Mouse (Mus musculus): Measurements from ENCODE around the gene En2. TPM values are rescaled to one million over a fixed set of nuclear protein-coding genes. Genes with fewer than 3 reads are reported as not detected.

En2 gene
- polyA plus RNA-seq, 1 experiment from 2014 or later = 0.84 TPM

- Histone ChIP-seq H3K4me3 (peak overlapping the region; percentile 83), H3K9me3 (replicated peaks) (no peaks in the 10 kb centered on the region), H3K4me1 (peaks cover 74% of the 10 kb centered on the region), H3K27me3 (ENCODE audit: low read depth, poor library complexity, severe bottlenecking) (peaks cover 97% of the 10 kb centered on the region), H3K36me3 (peaks cover 43% of the 10 kb centered on the region), H3K27ac (replicated peaks) (peak overlapping the region; percentile 96)
- DNase-seq (ENCODE audit: low spot score) = peak; percentile 74
- under 1% methylated on average over 111 of the region's 111 CpGs for WGBS
Observed at GRCm38 (mm10) chr5:28166256-28167231, 1.1 kb downstream of the En2 start.

- peak; percentile 65 for DNase-seq (ENCODE audit: low spot score)
- Histone ChIP-seq H3K4me3 (peak overlapping the region; percentile 83), H3K27me3 (ENCODE audit: low read depth, poor library complexity, severe bottlenecking) (peaks cover 97% of the 10 kb centered on the region), H3K36me3 (peaks cover 46% of the 10 kb centered on the region), H3K9me3 (replicated peaks) (no peaks in the 10 kb centered on the region), H3K27ac (replicated peaks) (peak overlapping the region; percentile 96), H3K4me1 (peaks cover 67% of the 10 kb centered on the region)
- WGBS = under 1% methylated on average over 29 of the region's 29 CpGs
Observed at GRCm38 (mm10) chr5:28167611-28168252, 2.2 kb downstream of the En2 start.

- Histone ChIP-seq H3K4me3 (peak overlapping the region; percentile 83), H3K36me3 (peaks cover 53% of the 10 kb centered on the region), H3K4me1 (peaks cover 69% of the 10 kb centered on the region), H3K27me3 (ENCODE audit: low read depth, poor library complexity, severe bottlenecking) (peaks cover 97% of the 10 kb centered on the region), H3K9me3 (replicated peaks) (no peaks in the 10 kb centered on the region), H3K27ac (replicated peaks) (peak overlapping the region; percentile 96)
- DNase-seq (ENCODE audit: low spot score) = peak; percentile 59
- WGBS = under 1% methylated on average over 36 of the region's 36 CpGs
Observed at GRCm38 (mm10) chr5:28168253-28169165, 3.0 kb downstream of the En2 start.

- peak overlapping the region; percentile 96 for H3K27ac ChIP-seq (replicated peaks)
- peak; percentile 49 for DNase-seq (ENCODE audit: low spot score)
Observed at GRCm38 (mm10) chr5:28169166-28169801, 3.8 kb downstream of the En2 start.

GRCm38 (mm10) chr5:28170081-28170480 is 4.6 kb downstream of the En2 start:
- peak; percentile 63 for DNase-seq (ENCODE audit: low spot score)
- peaks cover 69% of the 10 kb centered on the region for H3K4me1 ChIP-seq
- peak overlapping the region; percentile 83 for H3K4me3 ChIP-seq
- H3K9me3 ChIP-seq (replicated peaks) = no peaks in the 10 kb centered on the region
- peaks cover 55% of the 10 kb centered on the region for H3K36me3 ChIP-seq
- peak overlapping the region; percentile 96 for H3K27ac ChIP-seq (replicated peaks)
- 1% methylated on average over 17 of the region's 17 CpGs for WGBS
- H3K27me3 ChIP-seq (ENCODE audit: low read depth, poor library complexity, severe bottlenecking) = peaks cover 97% of the 10 kb centered on the region

More at GRCm38 (mm10) chr5:28169166-28169801, 3.8 kb downstream of the En2 start:
- WGBS = 4% methylated on average over 5 of the region's 5 CpGs
- peaks cover 55% of the 10 kb centered on the region for H3K36me3 ChIP-seq
- peak overlapping the region; percentile 83 for H3K4me3 ChIP-seq
- H3K27me3 ChIP-seq (ENCODE audit: low read depth, poor library complexity, severe bottlenecking) = peaks cover 97% of the 10 kb centered on the region
- peaks cover 69% of the 10 kb centered on the region for H3K4me1 ChIP-seq
- H3K9me3 ChIP-seq (replicated peaks) = no peaks in the 10 kb centered on the region

GRCm38 (mm10) chr5:28170892-28171291 is 5.4 kb downstream of the En2 start:
- H3K36me3 ChIP-seq = peaks cover 55% of the 10 kb centered on the region
- H3K9me3 ChIP-seq (replicated peaks) = no peaks in the 10 kb centered on the region
- peak; percentile 71 for DNase-seq (ENCODE audit: low spot score)
- under 1% methylated on average over 19 of the region's 19 CpGs for WGBS
- H3K27me3 ChIP-seq (ENCODE audit: low read depth, poor library complexity, severe bottlenecking) = peaks cover 99% of the 10 kb centered on the region
- peaks cover 73% of the 10 kb centered on the region for H3K4me1 ChIP-seq
- H3K27ac ChIP-seq (replicated peaks) = peak overlapping the region; percentile 96
- H3K4me3 ChIP-seq = peak overlapping the region; percentile 83

GRCm38 (mm10) chr5:28171667-28172066 is 6.2 kb downstream of the En2 start:
- Histone ChIP-seq H3K36me3 (peaks cover 53% of the 10 kb centered on the region), H3K27ac (replicated peaks) (peak overlapping the region; percentile 94), H3K4me1 (peaks cover 73% of the 10 kb centered on the region), H3K9me3 (replicated peaks) (no peaks in the 10 kb centered on the region), H3K27me3 (ENCODE audit: low read depth, poor library complexity, severe bottlenecking) (peaks cover 99% of the 10 kb centered on the region), H3K4me3 (peak overlapping the region; percentile 51)
- DNase-seq (ENCODE audit: low spot score) = no peak
- 20% methylated on average over 5 of the region's 5 CpGs for WGBS

- Histone ChIP-seq H3K4me1 (peaks cover 73% of the 10 kb centered on the region), H3K4me3 (peak overlapping the region; percentile 51), H3K36me3 (peaks cover 46% of the 10 kb centered on the region), H3K27me3 (ENCODE audit: low read depth, poor library complexity, severe bottlenecking) (peaks cover 99% of the 10 kb centered on the region), H3K27ac (replicated peaks) (peak overlapping the region; percentile 94), H3K9me3 (replicated peaks) (no peaks in the 10 kb centered on the region)
- WGBS = 6% methylated on average over 8 of the region's 8 CpGs
- no peak for DNase-seq (ENCODE audit: low spot score)
Observed at GRCm38 (mm10) chr5:28172261-28172920, 6.9 kb downstream of the En2 start.

- Histone ChIP-seq H3K4me3 (peak overlapping the region; percentile 51), H3K9me3 (replicated peaks) (no peaks in the 10 kb centered on the region), H3K27me3 (ENCODE audit: low read depth, poor library complexity, severe bottlenecking) (peaks cover 99% of the 10 kb centered on the region), H3K36me3 (peaks cover 40% of the 10 kb centered on the region), H3K27ac (replicated peaks) (peak overlapping the region; percentile 94), H3K4me1 (peaks cover 80% of the 10 kb centered on the region)
- peak; percentile 39 for DNase-seq (ENCODE audit: low spot score)
- 2% methylated on average over 4 of the region's 4 CpGs for WGBS
Observed at GRCm38 (mm10) chr5:28172921-28173670, 7.6 kb downstream of the En2 start.

- H3K4me1 ChIP-seq = peaks cover 82% of the 10 kb centered on the region
- peaks cover 99% of the 10 kb centered on the region for H3K27me3 ChIP-seq (ENCODE audit: low read depth, poor library complexity, severe bottlenecking)
- H3K4me3 ChIP-seq = peak overlapping the region; percentile 51
- WGBS = 9% methylated on average over 1 of the region's 1 CpGs
- H3K9me3 ChIP-seq (replicated peaks) = no peaks in the 10 kb centered on the region
- H3K27ac ChIP-seq (replicated peaks) = peak overlapping the region; percentile 94
- H3K36me3 ChIP-seq = peaks cover 35% of the 10 kb centered on the region
- DNase-seq (ENCODE audit: low spot score) = no peak
Observed at GRCm38 (mm10) chr5:28173674-28174073, 8.2 kb downstream of the En2 start.

GRCm38 (mm10) chr5:28174086-28174485 is 8.6 kb downstream of the En2 start:
- Histone ChIP-seq H3K9me3 (replicated peaks) (no peaks in the 10 kb centered on the region), H3K36me3 (peaks cover 31% of the 10 kb centered on the region), H3K4me1 (peaks cover 83% of the 10 kb centered on the region), H3K4me3 (peak overlapping the region; percentile 51), H3K27ac (replicated peaks) (peak overlapping the region; percentile 94), H3K27me3 (ENCODE audit: low read depth, poor library complexity, severe bottlenecking) (peaks cover 99% of the 10 kb centered on the region)
- WGBS = 2% methylated on average over 9 of the region's 9 CpGs
- DNase-seq (ENCODE audit: low spot score) = peak; percentile 60
